Mouse (Mus musculus): ENCODE results near the gene Olfr33.

Olfr33 gene

GRCm38 (mm10) chr7:102718970-102719369 is at the start of gene Olfr33:
Gene Olfr33 (minus strand): TSS chr7:102719070.
- in situ Hi-C loops (cut with MboI; ENCODE audit: low sequenced_read_pairs) = no loop called here

- in situ Hi-C loops (cut with MboI; ENCODE audit: low sequenced_read_pairs) = no loop called here
Measured at GRCm38 (mm10) chr7:102759266-102759665, 40.4 kb upstream of the Olfr33 start, which contains the start of the genes Olfr560 and Olfr78. Gene Olfr560 (minus strand): TSS chr7:102759366. Gene Olfr78 (minus strand): TSS chr7:102759471.

GRCm38 (mm10) chr7:102752086-102752485 is 33.2 kb upstream of the Olfr33 start:
- in situ Hi-C loops (cut with MboI; ENCODE audit: low sequenced_read_pairs) = no loop called here

GRCm38 (mm10) chr7:102737705-102738104 is 18.8 kb upstream of the Olfr33 start:
- in situ Hi-C loops (cut with MboI; ENCODE audit: low sequenced_read_pairs) = no loop called here

- in situ Hi-C loops (cut with MboI; ENCODE audit: low sequenced_read_pairs) = no loop called here
Measured at GRCm38 (mm10) chr7:102733793-102734192, 14.9 kb upstream of the Olfr33 start.

- in situ Hi-C loops (cut with MboI; ENCODE audit: low sequenced_read_pairs) = no loop called here
Measured at GRCm38 (mm10) chr7:102727391-102727790, 8.5 kb upstream of the Olfr33 start, which contains the start of gene Olfr559. Gene Olfr559 (minus strand): TSS chr7:102727491.

GRCm38 (mm10) chr7:102701915-102702314 is 17.0 kb downstream of the Olfr33 start, which contains the start of gene Olfr558:
Gene Olfr558 (plus strand): TSS chr7:102702215.
- in situ Hi-C loops (cut with MboI; ENCODE audit: low sequenced_read_pairs) = no loop called here

- in situ Hi-C loops (cut with MboI; ENCODE audit: low sequenced_read_pairs) = no loop called here
Measured at GRCm38 (mm10) chr7:102698461-102698860, 20.4 kb downstream of the Olfr33 start.

GRCm38 (mm10) chr7:102695358-102696125 is 23.3 kb downstream of the Olfr33 start, which contains the start of gene Olfr557:
Gene Olfr557 (plus strand): TSS chr7:102695910.
- in situ Hi-C loops (cut with MboI; ENCODE audit: low sequenced_read_pairs) = no loop called here

- in situ Hi-C loops (cut with MboI; ENCODE audit: low sequenced_read_pairs) = no loop called here
Measured at GRCm38 (mm10) chr7:102686944-102687501, 31.8 kb downstream of the Olfr33 start, which contains the start of gene Trim68. Gene Trim68 (minus strand): TSS chr7:102687327.

- in situ Hi-C loops (cut with MboI; ENCODE audit: low sequenced_read_pairs) = no loop called here
Measured at GRCm38 (mm10) chr7:102681916-102682315, 37.0 kb downstream of the Olfr33 start.

- in situ Hi-C loops (cut with MboI; ENCODE audit: low sequenced_read_pairs) = no loop called here
Measured at GRCm38 (mm10) chr7:102676225-102676624, 42.6 kb downstream of the Olfr33 start.

GRCm38 (mm10) chr7:102665378-102665777 is 53.5 kb downstream of the Olfr33 start:
- in situ Hi-C loops (cut with MboI; ENCODE audit: low sequenced_read_pairs) = no loop called here

GRCm38 (mm10) chr7:102664599-102664998 is 54.3 kb downstream of the Olfr33 start, which contains the start of gene Olfr556:
Gene Olfr556 (plus strand): TSS chr7:102664899.
- in situ Hi-C loops (cut with MboI; ENCODE audit: low sequenced_read_pairs) = no loop called here
